Mouse (Mus musculus) heart, postnatal 14 days (tissue): ENCODE data around the gene Wwox. TPM values are rescaled to one million over a fixed set of nuclear protein-coding genes. Genes with fewer than 3 reads are reported as not detected.

Experiments used
- DNase-seq, 2 experiments: peaks; one replicate each; pipeline ENCODE4 v3.0.0; 2021 to 2022
- intact Hi-C: fragments of 180-260 bp; cut with DNase I; formaldehyde crosslinking; loops from one replicate; pipeline ENCODE4 v1.15.1; 2025
- total RNA-seq, 2 experiments: library from RNA; stranded (reverse); gene quantifications; 2 replicates each; pipeline ENCODE4 v1.2.3; 2021

Gene Wwox
- total RNA-seq, 2 experiments from 2014 or later = 5.6 to 6.5 TPM

DNA sequence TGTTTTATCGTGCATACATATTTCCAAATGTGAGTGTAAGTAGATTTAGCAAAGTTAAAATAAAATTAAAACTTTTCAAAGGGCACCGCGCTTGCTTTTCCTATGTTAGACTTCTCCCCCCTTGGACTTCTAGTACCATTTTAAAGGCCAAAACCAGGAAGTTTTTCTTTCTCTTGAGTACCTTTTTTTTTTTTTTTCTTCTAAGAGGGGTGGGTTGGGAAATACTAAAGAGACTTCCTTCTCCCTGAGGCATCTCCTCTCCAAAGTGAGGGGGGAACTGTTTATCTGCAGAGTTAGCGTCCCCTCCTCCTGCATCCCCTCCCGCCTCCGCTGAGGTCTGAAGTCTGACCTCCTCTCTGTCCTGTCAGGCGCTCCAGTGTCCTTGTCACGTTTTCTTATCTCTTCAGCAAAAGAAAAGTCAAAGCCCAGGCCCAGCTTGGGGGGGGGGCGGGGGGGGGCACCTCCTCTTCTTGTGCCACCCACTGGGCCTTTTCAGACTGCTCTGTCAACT lies 437.3 kb downstream of the Wwox start:
- intact Hi-C loops = no loop called here
- no peak for DNase-seq

DNA sequence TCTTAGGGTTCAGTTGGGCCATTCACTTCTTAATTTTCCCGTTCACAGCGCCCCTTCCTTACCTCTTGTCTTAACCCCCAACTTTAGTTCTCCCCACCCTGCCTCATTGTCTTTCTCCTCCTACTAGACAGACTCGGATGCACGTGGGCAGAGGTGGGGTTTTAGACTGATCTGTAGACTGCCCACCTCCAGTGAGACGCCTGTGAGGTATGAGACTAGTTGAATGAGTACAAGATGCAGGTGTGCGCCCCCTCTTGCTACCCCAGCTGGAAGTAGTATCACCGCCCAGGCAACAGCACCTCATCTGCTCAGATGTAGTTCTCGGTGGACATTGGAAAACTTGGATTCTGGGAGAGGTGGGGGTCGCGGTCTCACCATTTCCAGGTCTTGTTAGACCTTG lies 437.8 kb downstream of the Wwox start:
- DNase-seq = no peak
- intact Hi-C loops = no loop called here

- intact Hi-C loops = no loop called here
- no peak for DNase-seq
Observed at GRCm38 (mm10) chr8:114878449-114879276, 439.2 kb downstream of the Wwox start.

- intact Hi-C loops = no loop called here
- no peak for DNase-seq
Observed at GRCm38 (mm10) chr8:114879277-114879568, 439.8 kb downstream of the Wwox start.

GRCm38 (mm10) chr8:114879678-114880077 lies 440.2 kb downstream of the Wwox start:
- intact Hi-C loops = no loop called here
- DNase-seq = no peak

DNA sequence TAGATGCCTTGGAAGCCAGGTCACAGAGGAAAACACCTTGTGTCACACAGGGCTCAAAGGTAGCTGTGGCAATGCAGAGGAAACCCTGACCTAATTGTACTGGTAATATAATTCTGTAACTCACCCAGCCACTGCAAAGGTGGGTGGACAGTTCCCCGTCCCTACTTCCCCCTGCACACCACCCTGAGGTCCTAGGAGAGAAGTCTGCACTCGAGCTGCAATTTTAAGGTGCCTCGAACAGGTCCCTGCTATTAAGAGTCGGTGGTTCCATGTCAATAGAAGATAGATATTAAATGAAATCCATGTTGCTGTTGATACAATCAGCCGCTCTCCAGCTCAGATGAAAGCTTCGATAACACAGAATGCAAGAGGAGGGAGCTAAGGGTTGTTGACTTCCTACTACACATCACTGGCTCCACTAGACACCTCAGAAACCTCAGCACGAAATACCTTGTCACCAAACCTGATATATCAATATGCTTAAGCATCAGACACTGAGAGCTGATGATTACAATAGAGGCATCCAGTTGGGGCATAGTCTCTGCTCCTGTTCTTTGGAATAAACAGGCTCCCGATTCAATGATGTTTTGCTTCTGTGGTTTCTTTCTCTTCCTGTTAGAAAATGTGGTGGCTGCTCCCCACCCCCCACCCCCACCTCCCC lies 441.1 kb downstream of the Wwox start:
- intact Hi-C loops = no loop called here
- no peak for DNase-seq

GRCm38 (mm10) chr8:114881891-114882401 lies 442.5 kb downstream of the Wwox start:
- no peak for DNase-seq
- intact Hi-C loops = no loop called here

GRCm38 (mm10) chr8:114882504-114882903 lies 443.0 kb downstream of the Wwox start:
- DNase-seq = no peak
- intact Hi-C loops = no loop called here

- no peak for DNase-seq
- intact Hi-C loops = no loop called here
Observed at GRCm38 (mm10) chr8:114882936-114883606, 443.6 kb downstream of the Wwox start.

DNA sequence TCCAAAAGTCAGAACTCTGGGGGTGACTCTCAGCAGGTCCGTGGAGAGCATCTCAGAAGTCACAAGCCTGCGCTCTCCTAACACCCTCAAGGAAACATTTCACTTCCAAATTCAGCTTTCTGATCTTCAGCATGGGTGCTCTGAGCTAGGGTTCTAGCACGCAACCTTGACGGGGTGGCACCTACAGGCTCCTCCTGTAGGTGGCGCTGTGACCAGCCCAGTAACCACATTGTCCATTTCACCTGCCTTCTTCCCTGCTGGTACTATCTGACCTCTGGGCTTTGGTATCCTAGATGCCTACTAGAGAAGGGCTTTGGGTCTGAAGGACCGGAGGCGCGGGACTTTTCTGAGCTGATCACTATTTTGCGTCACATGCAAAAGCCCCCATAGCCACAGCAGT lies 444.5 kb downstream of the Wwox start:
- intact Hi-C loops = no loop called here

GRCm38 (mm10) chr8:114885026-114885592 lies 445.7 kb downstream of the Wwox start:
- intact Hi-C loops = no loop called here

More for the DNA sequence above, 444.5 kb downstream of the Wwox start:
- DNase-seq = no peak

GRCm38 (mm10) chr8:114888388-114888787 lies 448.9 kb downstream of the Wwox start:
- intact Hi-C loops = no loop called here
- no peak for DNase-seq

More at GRCm38 (mm10) chr8:114885026-114885592, 445.7 kb downstream of the Wwox start:
- DNase-seq = no peak

DNA sequence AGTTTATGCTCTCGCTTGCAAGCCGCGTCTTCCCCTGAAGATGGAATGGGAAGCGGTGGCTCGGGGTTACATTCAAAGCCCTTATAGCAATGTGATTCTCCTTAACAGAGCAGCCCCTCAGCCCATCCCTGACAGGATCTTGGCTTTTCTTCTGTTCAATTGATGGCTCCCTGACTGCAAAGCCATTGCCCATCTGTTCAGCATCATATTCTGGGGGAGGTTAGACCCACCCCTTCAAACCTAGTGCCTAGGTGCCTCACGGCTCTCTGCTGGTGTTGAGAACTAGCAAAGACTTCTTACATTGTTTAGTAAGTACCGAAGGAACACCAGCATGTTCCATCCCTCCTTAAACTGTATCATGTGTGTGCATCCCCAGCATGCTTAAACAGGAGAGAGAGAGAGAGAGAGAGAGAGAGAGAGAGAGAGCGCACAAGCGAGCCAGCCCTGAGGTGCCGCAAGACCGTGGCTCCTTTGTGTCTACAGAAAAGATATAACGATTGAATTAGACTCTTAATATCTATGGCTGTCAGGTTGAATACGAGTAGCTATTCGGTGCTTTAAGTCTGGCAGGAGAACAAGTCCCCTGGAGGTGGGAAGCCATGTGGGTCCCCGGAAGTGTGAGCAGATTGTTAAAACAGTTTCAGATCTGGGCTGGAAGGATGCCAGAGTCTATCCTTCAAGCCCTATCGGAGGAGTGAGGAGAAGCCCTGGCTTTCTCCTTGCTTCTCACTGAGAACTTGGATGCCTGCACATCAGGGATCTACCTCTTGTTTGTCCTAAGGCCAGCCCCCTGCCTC lies 450.3 kb downstream of the Wwox start:
- intact Hi-C loops = no loop called here
- DNase-seq = no peak

GRCm38 (mm10) chr8:114890478-114890877 lies 451.0 kb downstream of the Wwox start:
- intact Hi-C loops = no loop called here
- DNase-seq = no peak

DNA sequence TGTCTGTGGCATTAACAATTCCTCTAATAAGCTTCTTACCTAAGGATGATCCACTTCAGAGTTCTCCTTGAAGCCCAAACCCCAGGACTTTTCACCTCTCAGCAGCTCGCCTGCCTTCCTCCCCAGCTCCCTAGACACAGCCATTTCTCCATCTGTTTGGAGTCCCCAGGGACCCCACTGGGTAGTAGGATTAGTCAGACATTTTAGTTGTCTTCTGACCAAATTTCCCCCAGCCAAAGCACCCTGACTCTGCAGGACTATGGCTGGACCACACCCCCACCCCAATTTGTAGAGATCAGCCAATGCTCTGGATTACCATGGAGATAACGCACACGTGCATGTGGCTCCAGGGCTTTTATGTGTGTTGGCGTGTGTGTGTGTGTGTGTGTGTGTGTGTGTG lies 451.8 kb downstream of the Wwox start:
- DNase-seq = no peak
- intact Hi-C loops = no loop called here

GRCm38 (mm10) chr8:114897432-114897831 lies 458.0 kb downstream of the Wwox start:
- no peak for DNase-seq
- intact Hi-C loops = no loop called here

GRCm38 (mm10) chr8:114899157-114899556 lies 459.7 kb downstream of the Wwox start:
- intact Hi-C loops = no loop called here
- no peak for DNase-seq

- intact Hi-C loops = no loop called here
- DNase-seq = no peak
Observed at GRCm38 (mm10) chr8:114902584-114902983, 463.1 kb downstream of the Wwox start.

DNA sequence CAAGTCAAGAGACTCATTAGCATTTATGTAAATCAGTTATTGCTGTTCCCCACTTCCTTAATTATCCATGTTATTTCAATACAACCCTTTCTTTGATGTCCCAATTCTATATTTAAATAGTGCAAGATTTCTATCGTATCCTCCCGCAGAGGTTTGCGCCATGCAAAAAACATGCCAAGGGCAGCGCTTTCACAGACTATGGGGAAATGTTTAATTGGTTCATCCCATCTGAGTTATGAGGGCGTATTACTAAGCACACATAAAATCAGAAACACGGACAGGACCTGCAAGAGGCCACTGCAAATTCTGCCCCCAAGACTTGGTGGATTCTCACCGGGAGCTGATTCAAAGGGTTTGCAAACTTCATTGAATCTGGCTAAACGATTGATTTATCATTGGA lies 468.6 kb downstream of the Wwox start:
- DNase-seq = no peak
- intact Hi-C loops = no loop called here

- intact Hi-C loops = no loop called here
Observed at GRCm38 (mm10) chr8:114908589-114908988, 469.1 kb downstream of the Wwox start.

More at GRCm38 (mm10) chr8:114908589-114908988, 469.1 kb downstream of the Wwox start:
- DNase-seq = no peak
